Mouse (Mus musculus) heart, embryonic 12.5 days (tissue): ENCODE data around the gene Slc23a2. TPM values are rescaled to one million over a fixed set of nuclear protein-coding genes. Genes with fewer than 3 reads are reported as not detected.
A peak's percentile ranks its signal among the peaks of the same experiment; 100 is the strongest.

Source experiments
- ATAC-seq: fragments of 200-750 bp; cut with Nextera tagmentation; 2 replicates; pipeline ENCODE4 v1.8.0; 2017; ENCODE audit warnings: moderate TSS enrichment, moderate library complexity; ENCODE audit not compliant: insufficient number of reproducible peaks, low FRiP score
- H3K27ac ChIP-seq: fragments of 300-500 bp; sonication (generic); 2 replicates; pipeline ENCODE4 v1.5.1; 2016; ENCODE audit warnings: mild to moderate bottlenecking, moderate library complexity; ENCODE audit not compliant: poor library complexity, severe bottlenecking
- H3K27me3 ChIP-seq: fragments of 300-500 bp; sonication (generic); replicated peaks from 2 replicates; pipeline ENCODE4 v1.6.1; 2016; ENCODE audit warnings: mild to moderate bottlenecking, moderate library complexity
- H3K36me3 ChIP-seq: fragments of 300-500 bp; sonication (generic); 2 replicates; pipeline ENCODE4 v1.6.1; 2016; ENCODE audit warnings: mild to moderate bottlenecking, moderate library complexity
- H3K4me1 ChIP-seq: fragments of 300-500 bp; sonication (generic); replicated peaks from 2 replicates; pipeline ENCODE4 v1.6.1; 2016; ENCODE audit warnings: mild to moderate bottlenecking
- H3K4me2 ChIP-seq: fragments of 300-500 bp; sonication (generic); 2 replicates; pipeline ENCODE4 v1.6.1; 2016; ENCODE audit warnings: mild to moderate bottlenecking, moderate library complexity
- H3K4me3 ChIP-seq: fragments of 300-500 bp; sonication (generic); 2 replicates; pipeline ENCODE4 v1.5.1; 2016; ENCODE audit warnings: mild to moderate bottlenecking
- H3K9ac ChIP-seq: fragments of 300-500 bp; sonication (generic); 2 replicates; pipeline ENCODE4 v1.6.1; 2016; ENCODE audit warnings: mild to moderate bottlenecking, moderate library complexity
- H3K9me3 ChIP-seq: fragments of 300-500 bp; sonication (generic); replicated peaks from 2 replicates; pipeline ENCODE4 v1.6.1; 2016; ENCODE audit warnings: mild to moderate bottlenecking, moderate library complexity
- WGBS: fragments of 180-500 bp; shearing (Covaris S2); methylation state at CpG from one replicate; pipeline ENCODE4 v1.1.7; 2016; 5-methylcytosine and 5-hydroxymethylcytosine counted together
- polyA plus RNA-seq: library from polyadenylated mRNA; unstranded; fragments of >200 nt; fragmentation: Nextera tagmentation; extraction: Ambion mirVana; gene quantifications from 2 replicates; pipeline ENCODE4 v1.2.1, GENCODE M21; 2016

Slc23a2 gene
- polyA plus RNA-seq, 1 experiment from 2014 or later: 12.1 TPM

- 65% methylated on average over 7 of the region's 7 CpGs for WGBS
- peaks cover 35% of the 10 kb centered on the region for H3K4me1 ChIP-seq
- no peaks in the 10 kb centered on the region for H3K9me3 ChIP-seq
- no peaks in the 10 kb centered on the region for H3K27me3 ChIP-seq
- H3K4me3 ChIP-seq: no peak overlapping the region
- H3K27ac ChIP-seq: no peak overlapping the region
- no peak for ATAC-seq
- no peaks in the 10 kb centered on the region for H3K36me3 ChIP-seq
- no peak overlapping the region for H3K9ac ChIP-seq
- H3K4me2 ChIP-seq: no peak overlapping the region
Measured at GRCm38 (mm10) chr2:132020420-132020819, 124.5 kb downstream of the Slc23a2 start.

DNA sequence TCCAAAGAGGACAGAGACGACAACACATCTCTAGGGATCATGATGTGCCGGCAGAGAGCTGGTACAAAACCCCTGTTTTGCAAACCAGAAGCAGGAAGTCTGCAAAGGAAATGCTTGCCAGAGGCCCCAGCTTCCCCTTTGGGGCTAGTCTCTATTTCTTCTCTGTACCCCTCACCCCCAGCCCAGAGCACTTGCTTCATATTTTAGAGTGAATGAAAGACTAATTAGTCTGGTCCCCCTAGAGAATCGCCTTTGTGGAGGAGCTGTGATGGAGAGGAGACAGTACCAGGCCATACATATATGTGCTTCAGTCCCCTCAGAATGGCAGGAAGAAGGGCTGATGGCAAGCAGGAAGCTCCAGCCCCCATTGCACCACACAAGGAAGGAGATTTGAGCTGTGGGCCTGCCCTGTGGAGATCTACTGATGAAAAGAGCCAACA lies 125.5 kb downstream of the Slc23a2 start:
- Histone ChIP-seq H3K9me3 (no peaks in the 10 kb centered on the region), H3K27ac (no peak overlapping the region), H3K9ac (no peak overlapping the region), H3K27me3 (no peaks in the 10 kb centered on the region), H3K4me1 (peaks cover 35% of the 10 kb centered on the region), H3K4me3 (no peak overlapping the region), H3K36me3 (no peaks in the 10 kb centered on the region), H3K4me2 (no peak overlapping the region)
- ATAC-seq: no peak
- WGBS: 62% methylated on average over 3 of the region's 3 CpGs

DNA sequence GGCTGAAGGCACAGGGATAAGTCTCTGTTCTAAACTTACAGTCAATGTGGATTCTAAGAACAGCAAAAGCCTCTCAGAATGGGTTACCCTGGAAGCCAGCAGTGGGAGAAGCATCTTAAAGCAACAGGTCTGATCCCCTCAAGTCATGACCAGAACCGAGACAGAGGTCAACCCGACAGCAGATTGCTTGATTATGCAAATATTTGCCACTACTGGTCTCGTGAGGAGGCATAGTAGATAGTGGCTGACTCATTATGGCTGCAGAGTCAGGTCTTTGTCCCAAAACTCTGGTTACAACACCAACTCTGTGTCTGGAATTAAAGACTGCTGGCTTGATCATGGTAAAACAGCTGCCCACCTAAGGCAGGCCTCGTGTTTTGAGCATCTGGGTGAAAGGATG lies 126.8 kb downstream of the Slc23a2 start:
- Histone ChIP-seq H3K36me3 (no peaks in the 10 kb centered on the region), H3K27ac (no peak overlapping the region), H3K9ac (no peak overlapping the region), H3K9me3 (no peaks in the 10 kb centered on the region), H3K4me2 (no peak overlapping the region), H3K4me3 (no peak overlapping the region), H3K4me1 (peaks cover 35% of the 10 kb centered on the region), H3K27me3 (no peaks in the 10 kb centered on the region)
- WGBS: 58% methylated on average over 4 of the region's 4 CpGs
- ATAC-seq: no peak

DNA sequence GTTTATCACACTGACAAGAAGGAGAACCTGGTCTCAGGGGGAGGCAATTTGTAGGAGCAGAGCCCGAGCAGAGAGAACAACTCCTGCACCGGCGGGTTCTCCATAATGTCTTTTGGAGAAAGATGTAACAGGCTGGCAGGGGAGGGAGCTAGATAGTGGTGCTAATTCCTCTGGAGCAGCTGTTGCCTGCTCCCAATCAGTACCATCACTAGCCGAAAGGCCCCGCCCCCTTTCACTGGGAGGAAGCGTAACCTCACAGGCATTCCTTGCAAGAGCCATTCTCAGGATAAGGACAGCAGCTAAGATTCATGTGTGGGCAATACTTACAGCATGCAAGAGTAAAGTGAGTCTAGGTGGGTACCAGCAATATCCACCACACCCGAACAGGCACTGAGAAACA lies 127.3 kb downstream of the Slc23a2 start:
- H3K27ac ChIP-seq: no peak overlapping the region
- WGBS: 15% methylated on average over 7 of the region's 7 CpGs
- H3K9ac ChIP-seq: no peak overlapping the region
- no peak overlapping the region for H3K4me3 ChIP-seq
- 0 out of 2 replicates have a peak, but pooled peaks have one; percentile 55 for ATAC-seq
- 0 out of 2 replicates have a peak overlapping the region, but pooled peaks have one; percentile 2 for H3K4me2 ChIP-seq
- no peaks in the 10 kb centered on the region for H3K9me3 ChIP-seq
- no peaks in the 10 kb centered on the region for H3K27me3 ChIP-seq
- peaks cover 35% of the 10 kb centered on the region for H3K4me1 ChIP-seq
- no peaks in the 10 kb centered on the region for H3K36me3 ChIP-seq

DNA sequence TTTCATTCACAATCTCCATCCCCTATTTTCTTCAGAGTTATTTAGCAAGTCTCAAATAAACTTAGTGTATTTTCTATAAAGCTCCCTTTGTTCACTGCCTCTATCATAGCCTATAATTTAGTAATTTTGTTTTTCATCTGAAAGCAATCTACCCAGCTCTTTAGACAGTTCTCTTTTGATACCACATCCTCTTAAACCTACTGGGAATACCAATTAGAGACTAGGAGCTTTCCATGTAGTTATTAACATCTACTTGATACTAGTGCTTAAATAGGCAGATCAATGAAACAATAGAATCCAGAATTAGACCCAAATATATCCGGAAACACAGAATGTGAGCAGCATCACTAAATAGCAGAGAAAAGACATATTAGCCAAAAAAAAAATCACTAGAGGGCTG lies 128.9 kb downstream of the Slc23a2 start:
- WGBS: 76% methylated on average over 1 of the region's 1 CpGs
- no peak overlapping the region for H3K4me2 ChIP-seq
- H3K36me3 ChIP-seq: no peaks in the 10 kb centered on the region
- no peak for ATAC-seq
- no peak overlapping the region for H3K4me3 ChIP-seq
- no peaks in the 10 kb centered on the region for H3K9me3 ChIP-seq
- H3K9ac ChIP-seq: no peak overlapping the region
- H3K27ac ChIP-seq: no peak overlapping the region
- peaks cover 29% of the 10 kb centered on the region for H3K4me1 ChIP-seq
- no peaks in the 10 kb centered on the region for H3K27me3 ChIP-seq

DNA sequence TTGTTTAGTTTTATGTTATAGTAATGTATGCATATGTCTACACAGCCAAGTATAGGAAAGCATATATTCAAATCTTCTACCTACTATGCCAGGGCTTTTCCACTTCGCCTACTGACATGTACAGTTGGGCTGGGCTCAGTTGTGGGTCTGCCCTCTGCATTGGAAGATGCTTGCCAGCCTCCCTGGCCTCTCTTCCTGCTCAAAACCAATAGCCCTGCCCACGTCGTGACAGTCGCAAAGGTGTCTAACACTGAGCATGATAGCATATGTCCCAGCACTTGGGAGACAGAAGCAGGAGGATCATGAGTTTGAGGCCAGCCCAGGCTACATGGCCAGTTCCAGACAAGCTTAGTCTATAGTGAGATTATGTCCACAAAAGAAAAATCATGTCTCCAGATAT lies 131.8 kb downstream of the Slc23a2 start:
- 85% methylated on average over 4 of the region's 4 CpGs for WGBS
- ATAC-seq: no peak

GRCm38 (mm10) chr2:132010781-132011180 lies 134.1 kb downstream of the Slc23a2 start:
- H3K27me3 ChIP-seq: no peaks in the 10 kb centered on the region
- H3K4me3 ChIP-seq: no peak overlapping the region
- ATAC-seq: no peak
- H3K9ac ChIP-seq: no peak overlapping the region
- no peaks in the 10 kb centered on the region for H3K9me3 ChIP-seq
- H3K4me2 ChIP-seq: no peak overlapping the region
- 89% methylated on average over 2 of the region's 2 CpGs for WGBS
- H3K27ac ChIP-seq: no peak overlapping the region
- H3K4me1 ChIP-seq: peaks cover 17% of the 10 kb centered on the region
- no peaks in the 10 kb centered on the region for H3K36me3 ChIP-seq

More for the DNA sequence above, 131.8 kb downstream of the Slc23a2 start:
- Histone ChIP-seq H3K4me2 (no peak overlapping the region), H3K27me3 (no peaks in the 10 kb centered on the region), H3K9ac (no peak overlapping the region), H3K36me3 (no peaks in the 10 kb centered on the region), H3K4me3 (no peak overlapping the region), H3K4me1 (peaks cover 17% of the 10 kb centered on the region), H3K9me3 (no peaks in the 10 kb centered on the region), H3K27ac (no peak overlapping the region)

DNA sequence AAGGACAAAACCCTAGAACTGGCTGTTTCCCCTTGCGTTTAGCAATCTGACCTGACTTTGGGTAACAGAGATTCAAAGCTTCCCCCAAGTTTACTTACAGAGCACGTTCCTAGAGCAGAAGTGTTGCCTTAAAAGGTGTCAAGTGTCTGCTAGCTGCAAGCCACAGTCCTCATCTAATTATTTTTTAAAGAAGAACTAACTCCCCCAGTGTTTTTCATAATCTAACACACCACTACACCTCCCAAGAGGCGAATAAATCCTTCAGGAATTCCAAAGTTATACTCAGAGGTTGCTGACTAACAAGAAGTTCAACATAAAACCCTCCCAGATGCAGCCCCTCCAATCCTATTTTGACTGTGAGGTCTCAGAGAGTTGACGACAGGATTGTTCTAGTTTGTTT lies 136.7 kb downstream of the Slc23a2 start:
- no peaks in the 10 kb centered on the region for H3K27me3 ChIP-seq
- no peak overlapping the region for H3K27ac ChIP-seq
- 49% methylated on average over 4 of the region's 4 CpGs for WGBS
- no peak for ATAC-seq
- no peak overlapping the region for H3K9ac ChIP-seq
- no peaks in the 10 kb centered on the region for H3K9me3 ChIP-seq
- no peak overlapping the region for H3K4me2 ChIP-seq
- no peaks in the 10 kb centered on the region for H3K36me3 ChIP-seq
- H3K4me3 ChIP-seq: no peak overlapping the region
- H3K4me1 ChIP-seq: peaks cover 17% of the 10 kb centered on the region

DNA sequence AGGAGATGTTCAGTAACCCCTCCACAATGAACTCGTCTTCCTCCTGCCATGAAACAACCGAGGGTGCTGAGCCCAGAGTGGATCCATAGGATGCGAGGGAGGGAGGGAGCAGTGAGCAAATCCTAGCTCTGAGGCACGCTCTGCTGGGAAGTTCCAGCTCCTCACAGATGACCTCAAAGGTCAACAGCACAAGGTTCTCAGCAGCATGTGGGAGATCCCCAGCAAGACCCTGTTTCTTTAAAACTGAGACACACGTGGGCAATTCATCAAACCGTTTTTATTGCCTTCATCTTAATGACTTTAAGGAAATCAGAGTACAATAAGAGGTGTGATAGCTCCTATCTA lies 137.5 kb downstream of the Slc23a2 start:
- WGBS: 51% methylated on average over 6 of the region's 6 CpGs
- H3K4me1 ChIP-seq: peaks cover 15% of the 10 kb centered on the region
- H3K4me3 ChIP-seq: no peak overlapping the region
- H3K4me2 ChIP-seq: no peak overlapping the region
- no peaks in the 10 kb centered on the region for H3K9me3 ChIP-seq
- H3K36me3 ChIP-seq: no peaks in the 10 kb centered on the region
- H3K9ac ChIP-seq: no peak overlapping the region
- ATAC-seq: no peak
- H3K27ac ChIP-seq: no peak overlapping the region
- no peaks in the 10 kb centered on the region for H3K27me3 ChIP-seq

DNA sequence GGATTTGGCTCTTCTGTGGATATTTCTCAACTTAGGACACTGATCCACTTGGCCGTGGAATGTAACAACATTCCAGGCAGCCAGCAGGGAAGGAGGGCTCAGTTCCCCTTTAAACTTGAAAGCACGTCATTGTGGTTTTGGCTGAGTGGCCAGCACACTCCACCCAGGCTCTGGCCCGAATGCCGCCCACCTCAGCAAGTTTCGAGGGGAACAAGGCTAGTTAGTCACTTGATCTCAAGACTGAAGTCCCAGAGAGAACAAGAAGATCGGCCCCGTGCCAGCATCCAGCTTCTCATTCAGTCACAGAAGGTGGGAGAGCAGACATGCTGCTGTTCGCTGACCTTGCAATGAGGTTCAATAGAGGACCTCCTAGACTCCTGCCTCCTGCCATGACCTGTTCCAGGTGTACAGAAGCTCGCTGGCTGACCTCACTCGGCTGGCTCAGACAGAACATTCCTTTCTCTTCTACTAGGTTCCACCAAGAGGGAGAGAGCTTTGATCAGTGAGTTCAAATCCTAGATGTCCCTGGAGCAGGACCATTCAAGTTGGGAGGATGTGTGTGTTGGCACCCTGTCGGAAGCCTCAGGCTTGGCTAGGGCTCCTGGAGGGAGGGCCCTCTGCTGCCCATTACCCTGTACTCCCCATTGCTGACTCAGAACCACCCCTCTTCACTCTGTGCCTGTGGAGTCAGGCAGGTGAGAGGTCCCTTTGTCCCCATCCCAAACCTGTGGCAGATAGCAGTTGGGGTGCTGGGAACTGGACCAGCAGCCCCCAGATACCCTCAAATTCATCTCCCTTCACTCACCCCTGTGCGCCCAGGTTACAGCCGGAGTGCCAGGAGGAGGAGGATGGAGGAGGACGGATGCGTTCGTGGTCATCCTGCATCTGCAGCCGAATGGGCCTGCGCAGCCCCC lies 138.1 kb downstream of the Slc23a2 start:
- ATAC-seq: 0 out of 2 replicates have a peak, but pooled peaks have one; percentile 18
- Histone ChIP-seq H3K27me3 (no peaks in the 10 kb centered on the region), H3K36me3 (no peaks in the 10 kb centered on the region), H3K4me1 (peaks cover 15% of the 10 kb centered on the region), H3K4me3 (no peak overlapping the region), H3K27ac (no peak overlapping the region), H3K9me3 (no peaks in the 10 kb centered on the region), H3K9ac (no peak overlapping the region), H3K4me2 (no peak overlapping the region)
- WGBS: 69% methylated on average over 18 of the region's 18 CpGs

- Histone ChIP-seq H3K4me1 (peaks cover 23% of the 10 kb centered on the region), H3K4me3 (no peak overlapping the region), H3K9me3 (no peaks in the 10 kb centered on the region), H3K9ac (no peak overlapping the region), H3K27ac (no peak overlapping the region), H3K4me2 (no peak overlapping the region), H3K27me3 (no peaks in the 10 kb centered on the region), H3K36me3 (no peaks in the 10 kb centered on the region)
- ATAC-seq: no peak
- WGBS: 81% methylated on average over 4 of the region's 4 CpGs
Measured at GRCm38 (mm10) chr2:132005445-132005844, 139.5 kb downstream of the Slc23a2 start.
